Mouse (Mus musculus): ENCODE results near the gene Fam114a2. TPM values are rescaled to one million over a fixed set of nuclear protein-coding genes. Genes with fewer than 3 reads are reported as not detected.

Gene Fam114a2
- polyA plus RNA-seq, 1 experiment from 2014 or later = 111 TPM

- Histone ChIP-seq H3K27me3 (replicated peaks; ENCODE audit: control insufficient read depth, insufficient read depth, low read length) (no peaks in the 10 kb centered on the region), H3K27ac (ENCODE audit: low read length) (no peak overlapping the region), H3K4me3 (replicated peaks; ENCODE audit: low read length) (no peak overlapping the region), H3K36me3 (ENCODE audit: control insufficient read depth, insufficient read depth) (peaks cover 36% of the 10 kb centered on the region), H3K9ac (replicated peaks; ENCODE audit: low read depth, low read length) (no peak overlapping the region), H3K4me1 (replicated peaks; ENCODE audit: control insufficient read depth, insufficient read depth, low read length) (no peaks in the 10 kb centered on the region), H3K4me2 (ENCODE audit: low read length) (no peak overlapping the region), H3K9me3 (ENCODE audit: control insufficient read depth, low read length) (no peaks in the 10 kb centered on the region)
- no peak for ATAC-seq
- WGBS = 54% methylated on average over 3 of the region's 3 CpGs
Measured at GRCm38 (mm10) chr11:57497701-57498100, 20.7 kb downstream of the Fam114a2 start.

GRCm38 (mm10) chr11:57496462-57497039, 21.9 kb downstream of the Fam114a2 start:
- Histone ChIP-seq H3K4me3 (replicated peaks; ENCODE audit: low read length) (no peak overlapping the region), H3K4me2 (ENCODE audit: low read length) (no peak overlapping the region), H3K27me3 (replicated peaks; ENCODE audit: control insufficient read depth, insufficient read depth, low read length) (no peaks in the 10 kb centered on the region), H3K36me3 (ENCODE audit: control insufficient read depth, insufficient read depth) (peaks cover 40% of the 10 kb centered on the region), H3K4me1 (replicated peaks; ENCODE audit: control insufficient read depth, insufficient read depth, low read length) (no peaks in the 10 kb centered on the region), H3K27ac (ENCODE audit: low read length) (no peak overlapping the region), H3K9ac (replicated peaks; ENCODE audit: low read depth, low read length) (no peak overlapping the region), H3K9me3 (ENCODE audit: control insufficient read depth, low read length) (no peaks in the 10 kb centered on the region)
- WGBS = 37% methylated on average over 3 of the region's 3 CpGs
- ATAC-seq = no peak

- 80% methylated on average over 5 of the region's 5 CpGs for WGBS
- Histone ChIP-seq H3K36me3 (ENCODE audit: control insufficient read depth, insufficient read depth) (peaks cover 28% of the 10 kb centered on the region), H3K4me3 (replicated peaks; ENCODE audit: low read length) (no peak overlapping the region), H3K9me3 (ENCODE audit: control insufficient read depth, low read length) (no peaks in the 10 kb centered on the region), H3K4me1 (replicated peaks; ENCODE audit: control insufficient read depth, insufficient read depth, low read length) (no peaks in the 10 kb centered on the region), H3K27ac (ENCODE audit: low read length) (no peak overlapping the region), H3K9ac (replicated peaks; ENCODE audit: low read depth, low read length) (no peak overlapping the region), H3K27me3 (replicated peaks; ENCODE audit: control insufficient read depth, insufficient read depth, low read length) (no peaks in the 10 kb centered on the region), H3K4me2 (ENCODE audit: low read length) (no peak overlapping the region)
- no peak for ATAC-seq
Measured at GRCm38 (mm10) chr11:57488436-57488835, 30.0 kb downstream of the Fam114a2 start.

GRCm38 (mm10) chr11:57478077-57478476, 40.3 kb downstream of the Fam114a2 start:
- H3K27me3 ChIP-seq (replicated peaks; ENCODE audit: control insufficient read depth, insufficient read depth, low read length) = no peaks in the 10 kb centered on the region
- 0 out of 2 replicates have a peak, but pooled peaks cover 2% of the 10 kb centered on the region for H3K9me3 ChIP-seq (ENCODE audit: control insufficient read depth, low read length)
- peak; percentile 51 for ATAC-seq
- no peak overlapping the region for H3K4me3 ChIP-seq (replicated peaks; ENCODE audit: low read length)
- no peak overlapping the region for H3K27ac ChIP-seq (ENCODE audit: low read length)
- 46% methylated on average over 5 of the region's 5 CpGs for WGBS
- H3K36me3 ChIP-seq (ENCODE audit: control insufficient read depth, insufficient read depth) = peaks cover 12% of the 10 kb centered on the region; the same call in 1 of the 2 replicates
- H3K4me2 ChIP-seq (ENCODE audit: low read length) = no peak overlapping the region
- H3K9ac ChIP-seq (replicated peaks; ENCODE audit: low read depth, low read length) = no peak overlapping the region
- peaks cover 6% of the 10 kb centered on the region; the same call in 1 of the 2 replicates for H3K4me1 ChIP-seq (replicated peaks; ENCODE audit: control insufficient read depth, insufficient read depth, low read length)

- H3K9ac ChIP-seq (replicated peaks; ENCODE audit: low read depth, low read length) = no peak overlapping the region
- 0 out of 2 replicates have a peak, but pooled peaks cover 5% of the 10 kb centered on the region for H3K36me3 ChIP-seq (ENCODE audit: control insufficient read depth, insufficient read depth)
- H3K4me3 ChIP-seq (replicated peaks; ENCODE audit: low read length) = no peak overlapping the region
- no peaks in the 10 kb centered on the region for H3K27me3 ChIP-seq (replicated peaks; ENCODE audit: control insufficient read depth, insufficient read depth, low read length)
- no peak for ATAC-seq
- H3K9me3 ChIP-seq (ENCODE audit: control insufficient read depth, low read length) = 0 out of 2 replicates have a peak, but pooled peaks cover 2% of the 10 kb centered on the region
- H3K4me1 ChIP-seq (replicated peaks; ENCODE audit: control insufficient read depth, insufficient read depth, low read length) = peaks cover 6% of the 10 kb centered on the region; the same call in 1 of the 2 replicates
- no peak overlapping the region for H3K4me2 ChIP-seq (ENCODE audit: low read length)
- WGBS = 49% methylated on average over 6 of the region's 6 CpGs
- no peak overlapping the region for H3K27ac ChIP-seq (ENCODE audit: low read length)
Measured at GRCm38 (mm10) chr11:57475119-57475518, 43.3 kb downstream of the Fam114a2 start.

- Histone ChIP-seq H3K9me3 (ENCODE audit: control insufficient read depth, low read length) (no peaks in the 10 kb centered on the region), H3K9ac (replicated peaks; ENCODE audit: low read depth, low read length) (no peak overlapping the region), H3K4me1 (replicated peaks; ENCODE audit: control insufficient read depth, insufficient read depth, low read length) (peaks cover 6% of the 10 kb centered on the region; the same call in 1 of the 2 replicates), H3K36me3 (ENCODE audit: control insufficient read depth, insufficient read depth) (0 out of 2 replicates have a peak, but pooled peaks cover 5% of the 10 kb centered on the region), H3K27me3 (replicated peaks; ENCODE audit: control insufficient read depth, insufficient read depth, low read length) (no peaks in the 10 kb centered on the region), H3K27ac (ENCODE audit: low read length) (no peak overlapping the region), H3K4me2 (ENCODE audit: low read length) (no peak overlapping the region), H3K4me3 (replicated peaks; ENCODE audit: low read length) (no peak overlapping the region)
- ATAC-seq = peak; percentile 54
- WGBS = 45% methylated on average over 6 of the region's 6 CpGs
Measured at GRCm38 (mm10) chr11:57474296-57474941, 44.0 kb downstream of the Fam114a2 start.

GRCm38 (mm10) chr11:57470979-57471378, 47.4 kb downstream of the Fam114a2 start:
- Histone ChIP-seq H3K9me3 (ENCODE audit: control insufficient read depth, low read length) (no peaks in the 10 kb centered on the region), H3K27me3 (replicated peaks; ENCODE audit: control insufficient read depth, insufficient read depth, low read length) (no peaks in the 10 kb centered on the region), H3K36me3 (ENCODE audit: control insufficient read depth, insufficient read depth) (no peaks in the 10 kb centered on the region), H3K4me3 (replicated peaks; ENCODE audit: low read length) (no peak overlapping the region), H3K9ac (replicated peaks; ENCODE audit: low read depth, low read length) (no peak overlapping the region), H3K4me1 (replicated peaks; ENCODE audit: control insufficient read depth, insufficient read depth, low read length) (peaks cover 9% of the 10 kb centered on the region; the same call in 1 of the 2 replicates), H3K27ac (ENCODE audit: low read length) (no peak overlapping the region), H3K4me2 (ENCODE audit: low read length) (no peak overlapping the region)
- no peak for ATAC-seq
- 90% methylated on average over 7 of the region's 7 CpGs for WGBS

GRCm38 (mm10) chr11:57470056-57470455, 48.4 kb downstream of the Fam114a2 start:
- Histone ChIP-seq H3K4me2 (ENCODE audit: low read length) (no peak overlapping the region), H3K9me3 (ENCODE audit: control insufficient read depth, low read length) (no peaks in the 10 kb centered on the region), H3K4me1 (replicated peaks; ENCODE audit: control insufficient read depth, insufficient read depth, low read length) (peaks cover 9% of the 10 kb centered on the region; the same call in 1 of the 2 replicates), H3K27ac (ENCODE audit: low read length) (no peak overlapping the region), H3K36me3 (ENCODE audit: control insufficient read depth, insufficient read depth) (no peaks in the 10 kb centered on the region), H3K4me3 (replicated peaks; ENCODE audit: low read length) (no peak overlapping the region), H3K9ac (replicated peaks; ENCODE audit: low read depth, low read length) (no peak overlapping the region), H3K27me3 (replicated peaks; ENCODE audit: control insufficient read depth, insufficient read depth, low read length) (no peaks in the 10 kb centered on the region)
- WGBS = 50% methylated on average over 6 of the region's 6 CpGs
- ATAC-seq = no peak

- Histone ChIP-seq H3K4me2 (ENCODE audit: low read length) (no peak overlapping the region), H3K4me1 (replicated peaks; ENCODE audit: control insufficient read depth, insufficient read depth, low read length) (peaks cover 4% of the 10 kb centered on the region; the same call in 1 of the 2 replicates), H3K4me3 (replicated peaks; ENCODE audit: low read length) (no peak overlapping the region), H3K27me3 (replicated peaks; ENCODE audit: control insufficient read depth, insufficient read depth, low read length) (no peaks in the 10 kb centered on the region), H3K9ac (replicated peaks; ENCODE audit: low read depth, low read length) (no peak overlapping the region), H3K9me3 (ENCODE audit: control insufficient read depth, low read length) (no peaks in the 10 kb centered on the region), H3K36me3 (ENCODE audit: control insufficient read depth, insufficient read depth) (no peaks in the 10 kb centered on the region), H3K27ac (ENCODE audit: low read length) (no peak overlapping the region)
- ATAC-seq = no peak
- 75% methylated on average over 4 of the region's 4 CpGs for WGBS
Measured at GRCm38 (mm10) chr11:57468706-57469105, 49.7 kb downstream of the Fam114a2 start.

All from forebrain, embryonic 16.5 days (tissue).